Mouse (Mus musculus): ENCODE data around the gene Plxna1. TPM values are rescaled to one million over a fixed set of nuclear protein-coding genes. Genes with fewer than 3 reads are reported as not detected.

The Plxna1 gene
- polyA plus RNA-seq, 2 experiments: 1.7 to 2.6 TPM

- H3K4me3 ChIP-seq (ENCODE audit: insufficient read depth in 1 of 2, low read depth in 2 of 2, low read length in 2 of 2): no peak overlapping the region
- no peaks in the 10 kb centered on the region for H3K36me3 ChIP-seq (replicated peaks; ENCODE audit: control insufficient read depth, insufficient read depth, low read depth)
- ATAC-seq (ENCODE audit: insufficient read depth): no peak
- H3K9me3 ChIP-seq (ENCODE audit: control insufficient read depth, low read length): no peaks in the 10 kb centered on the region
- DNase-seq (ENCODE audit: low read depth in 3 of 3, low spot score in 3 of 3): no peak
- H3K27ac ChIP-seq: no peak overlapping the region
- H3K4me2 ChIP-seq (ENCODE audit: low read depth): no peak overlapping the region
- 63% methylated on average over 3 of the region's 3 CpGs for WGBS (ENCODE audit: insufficient replicate concordance)
- no peaks in the 10 kb centered on the region for H3K4me1 ChIP-seq (replicated peaks; ENCODE audit: control insufficient read depth in 2 of 2, insufficient read depth in 2 of 2, low read length in 1 of 2)
- no peaks in the 10 kb centered on the region for H3K27me3 ChIP-seq (ENCODE audit: control insufficient read depth, insufficient read depth, low read length)
- TF ChIP-seq EP300 (IDR thresholded peaks at IDR 0.05; ENCODE audit: low read depth) (no peak), CTCF (IDR thresholded peaks at IDR 0.05; ENCODE audit: low read depth) (no peak)
- H3K9ac ChIP-seq (replicated peaks): no peak overlapping the region
Measured at GRCm38 (mm10) chr6:89381172-89381571, 18.8 kb upstream of the Plxna1 start.

DNA sequence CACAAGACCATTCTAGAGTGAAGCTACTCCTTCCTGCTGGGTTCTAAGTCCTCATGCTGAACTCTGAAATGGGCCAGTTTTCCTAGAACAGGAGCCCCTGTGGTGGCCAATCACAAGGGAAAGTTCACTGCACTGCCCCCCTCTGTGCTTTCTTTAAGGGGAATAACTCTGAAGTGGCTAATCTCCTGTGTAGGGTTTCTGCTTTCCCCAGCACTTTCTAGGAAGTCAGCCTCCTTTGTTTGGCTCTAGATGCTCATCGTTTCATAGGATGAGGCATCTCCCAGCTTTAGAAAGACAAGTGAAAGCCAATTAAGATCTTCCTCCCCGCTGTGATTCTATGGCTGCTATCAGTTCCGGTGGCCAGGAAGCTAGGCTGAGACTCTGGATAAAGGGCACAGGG is 18.3 kb upstream of the Plxna1 start:
- Histone ChIP-seq H3K27me3 (ENCODE audit: control insufficient read depth, insufficient read depth, low read length) (no peaks in the 10 kb centered on the region), H3K4me1 (replicated peaks; ENCODE audit: control insufficient read depth in 2 of 2, insufficient read depth in 2 of 2, low read length in 1 of 2) (no peaks in the 10 kb centered on the region), H3K4me3 (ENCODE audit: insufficient read depth in 1 of 2, low read depth in 2 of 2, low read length in 2 of 2) (no peak overlapping the region), H3K9me3 (ENCODE audit: control insufficient read depth, low read length) (no peaks in the 10 kb centered on the region), H3K9ac (replicated peaks) (no peak overlapping the region), H3K36me3 (replicated peaks; ENCODE audit: control insufficient read depth, insufficient read depth, low read depth) (no peaks in the 10 kb centered on the region), H3K27ac (no peak overlapping the region), H3K4me2 (ENCODE audit: low read depth) (no peak overlapping the region)
- WGBS (ENCODE audit: insufficient replicate concordance): 42% methylated on average over 3 of the region's 3 CpGs
- DNase-seq (ENCODE audit: low read depth in 3 of 3, low spot score in 3 of 3) (no peak), ATAC-seq (ENCODE audit: insufficient read depth) (no peak)
- TF ChIP-seq CTCF (IDR thresholded peaks at IDR 0.05; ENCODE audit: low read depth) (no peak), EP300 (IDR thresholded peaks at IDR 0.05; ENCODE audit: low read depth) (no peak)

GRCm38 (mm10) chr6:89378264-89378663 is 15.8 kb upstream of the Plxna1 start:
- no peak for TF ChIP-seq CTCF (IDR thresholded peaks at IDR 0.05; ENCODE audit: low read depth)
- no peak for TF ChIP-seq EP300 (IDR thresholded peaks at IDR 0.05; ENCODE audit: low read depth)
- no peak overlapping the region for H3K27ac ChIP-seq
- 32% methylated on average over 2 of the region's 2 CpGs for WGBS (ENCODE audit: insufficient replicate concordance)
- H3K9me3 ChIP-seq (ENCODE audit: control insufficient read depth, low read length): no peaks in the 10 kb centered on the region
- H3K4me1 ChIP-seq (replicated peaks; ENCODE audit: control insufficient read depth in 2 of 2, insufficient read depth in 2 of 2, low read length in 1 of 2): no peaks in the 10 kb centered on the region
- H3K4me2 ChIP-seq (ENCODE audit: low read depth): no peak overlapping the region
- no peak overlapping the region for H3K9ac ChIP-seq (replicated peaks)
- H3K4me3 ChIP-seq (ENCODE audit: insufficient read depth in 1 of 2, low read depth in 2 of 2, low read length in 2 of 2): no peak overlapping the region
- ATAC-seq (ENCODE audit: insufficient read depth) (no peak), DNase-seq (ENCODE audit: low read depth in 3 of 3, low spot score in 3 of 3) (no peak)
- no peaks in the 10 kb centered on the region for H3K36me3 ChIP-seq (replicated peaks; ENCODE audit: control insufficient read depth, insufficient read depth, low read depth)
- H3K27me3 ChIP-seq (ENCODE audit: control insufficient read depth, insufficient read depth, low read length): no peaks in the 10 kb centered on the region

DNA sequence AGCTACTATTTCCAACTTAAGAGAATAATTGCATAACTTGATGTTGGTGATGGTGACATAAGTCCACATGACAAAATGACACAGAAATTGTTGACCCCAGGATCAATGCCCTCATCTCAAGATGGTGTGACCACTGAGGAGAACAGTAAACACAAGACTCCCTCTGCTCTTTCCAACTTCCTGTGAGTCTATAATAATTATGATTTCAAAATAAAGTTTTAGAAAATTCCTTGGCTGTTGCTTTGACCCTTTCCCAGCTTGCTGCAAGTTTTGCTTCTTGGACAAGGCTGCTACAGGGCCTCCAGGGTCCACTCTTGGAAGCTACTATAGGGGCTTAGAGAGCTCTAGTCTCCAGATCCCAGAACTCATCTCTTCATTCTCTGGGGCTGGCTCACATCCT is 6.4 kb upstream of the Plxna1 start:
- Histone ChIP-seq H3K27me3 (ENCODE audit: control insufficient read depth, insufficient read depth, low read length) (0 out of 2 replicates have a peak, but pooled peaks cover 2% of the 10 kb centered on the region), H3K4me2 (ENCODE audit: low read depth) (no peak overlapping the region), H3K4me1 (replicated peaks; ENCODE audit: control insufficient read depth in 2 of 2, insufficient read depth in 2 of 2, low read length in 1 of 2) (no peaks in the 10 kb centered on the region), H3K27ac (no peak overlapping the region), H3K4me3 (ENCODE audit: insufficient read depth in 1 of 2, low read depth in 2 of 2, low read length in 2 of 2) (no peak overlapping the region), H3K9me3 (ENCODE audit: control insufficient read depth, low read length) (no peaks in the 10 kb centered on the region), H3K36me3 (replicated peaks; ENCODE audit: control insufficient read depth, insufficient read depth, low read depth) (no peaks in the 10 kb centered on the region), H3K9ac (replicated peaks) (no peak overlapping the region)
- ATAC-seq (ENCODE audit: insufficient read depth) (no peak), DNase-seq (ENCODE audit: low read depth in 3 of 3, low spot score in 3 of 3) (no peak)
- TF ChIP-seq CTCF (IDR thresholded peaks at IDR 0.05; ENCODE audit: low read depth) (no peak), EP300 (IDR thresholded peaks at IDR 0.05; ENCODE audit: low read depth) (no peak)

DNA sequence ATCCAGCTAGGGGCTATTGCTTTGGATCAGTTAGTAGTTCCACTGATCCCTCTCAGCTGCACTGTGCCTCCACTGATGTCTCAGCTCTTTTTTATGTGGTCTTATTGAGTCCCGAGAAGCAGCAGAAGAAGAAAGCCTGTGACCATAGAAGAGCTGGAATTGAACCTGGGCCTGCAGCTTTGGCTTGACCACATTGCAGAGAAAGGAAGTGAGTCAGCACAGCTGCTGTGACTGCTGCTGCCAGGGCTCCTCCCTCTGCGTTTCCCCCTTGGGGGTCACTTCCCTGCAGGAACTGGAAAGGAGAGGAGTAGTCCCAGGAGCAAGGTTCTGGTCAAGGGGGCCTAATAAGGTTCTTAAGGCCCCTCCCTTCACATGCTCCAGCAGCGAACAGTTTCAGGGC is 1.9 kb upstream of the Plxna1 start:
- DNase-seq (ENCODE audit: low read depth in 3 of 3, low spot score in 3 of 3) (no peak), ATAC-seq (ENCODE audit: insufficient read depth) (no peak)
- WGBS (ENCODE audit: insufficient replicate concordance): 18% methylated on average over 3 of the region's 3 CpGs
- Histone ChIP-seq H3K4me2 (ENCODE audit: low read depth) (no peak overlapping the region), H3K27me3 (ENCODE audit: control insufficient read depth, insufficient read depth, low read length) (peaks cover 8% of the 10 kb centered on the region), H3K36me3 (replicated peaks; ENCODE audit: control insufficient read depth, insufficient read depth, low read depth) (no peaks in the 10 kb centered on the region), H3K4me1 (replicated peaks; ENCODE audit: control insufficient read depth in 2 of 2, insufficient read depth in 2 of 2, low read length in 1 of 2) (peaks cover 0 to 7% of the 10 kb centered on the region in 2 experiments; a peak in 2 of 4 replicates), H3K9ac (replicated peaks) (no peak overlapping the region), H3K9me3 (ENCODE audit: control insufficient read depth, low read length) (no peaks in the 10 kb centered on the region), H3K4me3 (ENCODE audit: insufficient read depth in 1 of 2, low read depth in 2 of 2, low read length in 2 of 2) (no peak overlapping the region), H3K27ac (no peak overlapping the region)
- TF ChIP-seq CTCF (IDR thresholded peaks at IDR 0.05; ENCODE audit: low read depth) (no peak), EP300 (IDR thresholded peaks at IDR 0.05; ENCODE audit: low read depth) (no peak)
